12 mouse cellular contexts compared by ENCODE assay signal in the genomic region with DNA sequence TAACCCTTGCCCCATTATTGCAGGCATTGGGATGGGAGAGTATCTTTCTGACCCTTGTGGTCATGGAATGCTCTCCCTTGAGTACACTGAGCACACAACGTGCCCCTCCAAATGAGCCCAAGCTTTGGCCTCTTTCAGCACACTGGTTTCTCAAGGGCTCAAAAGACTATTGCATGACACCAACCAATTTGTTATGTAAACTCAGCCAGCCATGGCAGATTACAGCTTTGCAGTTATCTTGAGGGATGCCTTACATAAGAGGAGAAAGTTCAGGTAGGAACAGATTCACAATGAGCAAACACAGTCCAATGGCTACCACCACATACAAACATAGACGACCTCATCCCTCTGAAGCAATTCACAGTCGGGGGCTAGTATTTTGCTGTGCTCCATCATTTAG.
"Had no signal": no experiment of that assay in that cellular context is flagged by ENCODE, and none has a peak within 500 bp of the region (broad histone marks: within the 10 kb centered on the region; RNA-seq: fewer than 3 reads in every experiment).

No protein-coding gene starts in this region.

- H3K4me3 ChIP-seq: left cerebral cortex, adult 2 months had no signal

- H3K27ac ChIP-seq: kidney, postnatal 0 days; left cerebral cortex, adult 2 months; liver, embryonic 14.5 days had no signal

- DNase-seq: layer of hippocampus, postnatal 36 days; lung, adult 2 months; lung, postnatal 14 days; lung, postnatal 4 days; midbrain, embryonic 14.5 days; thymus, adult 18-20 months; thymus, postnatal 36 days had no signal

- ATAC-seq: intestine, postnatal 0 days had no signal

- H3K4me2 ChIP-seq: midbrain, embryonic 11.5 days had no signal

- H3K9ac ChIP-seq: liver, embryonic 14.5 days had no signal
